Mouse (Mus musculus): Measurements from ENCODE around the gene Plk4. TPM values are rescaled to one million over a fixed set of nuclear protein-coding genes. Genes with fewer than 3 reads are reported as not detected.
"Not testable (repeated sequence)": the region's sequence is repeated elsewhere in the genome, so short reads cannot be mapped to it uniquely, and the experiment has no call there.

Gene Plk4
- polyA plus RNA-seq, 1 experiment from 2014 or later = 72.8 TPM

DNA sequence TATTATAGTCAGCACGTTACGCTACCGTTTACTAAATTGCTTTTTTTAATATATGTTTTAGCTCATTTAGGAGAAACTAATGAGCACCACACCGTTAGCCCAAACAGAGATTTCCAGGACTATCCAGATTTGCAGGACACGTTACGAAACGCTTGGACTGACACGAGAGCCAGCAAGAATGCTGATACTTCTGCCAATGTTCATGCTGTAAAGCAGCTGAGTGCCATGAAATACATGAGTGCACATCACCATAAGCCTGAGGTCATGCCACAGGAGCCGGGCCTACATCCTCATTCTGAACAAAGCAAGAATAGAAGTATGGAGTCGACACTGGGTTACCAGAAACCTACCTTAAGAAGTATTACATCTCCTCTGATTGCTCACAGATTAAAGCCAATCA lies 8.9 kb downstream of the Plk4 start:
- ATAC-seq (replicated peaks; ENCODE audit: low FRiP score) (no peak), DNase-seq (ENCODE audit: low spot score) (no peak)
- Histone ChIP-seq H3K4me3 (ENCODE audit: low read depth, low read length) (no peak overlapping the region), H3K9me3 (ENCODE audit: control insufficient read depth, low read length) (no peaks in the 10 kb centered on the region), H3K27me3 (replicated peaks; ENCODE audit: control insufficient read depth, insufficient read depth, low read length) (no peaks in the 10 kb centered on the region), H3K36me3 (ENCODE audit: control insufficient read depth, insufficient read depth, low read length) (peaks cover 41% of the 10 kb centered on the region), H3K27ac (ENCODE audit: low read depth, low read length) (no peak overlapping the region), H3K4me2 (no peak overlapping the region), H3K4me1 (replicated peaks; ENCODE audit: control insufficient read depth, insufficient read depth, low read length) (no peaks in the 10 kb centered on the region), H3K9ac (ENCODE audit: low read depth, low read length) (no peak overlapping the region)
- 94% methylated on average over 10 of the region's 10 CpGs for WGBS

DNA sequence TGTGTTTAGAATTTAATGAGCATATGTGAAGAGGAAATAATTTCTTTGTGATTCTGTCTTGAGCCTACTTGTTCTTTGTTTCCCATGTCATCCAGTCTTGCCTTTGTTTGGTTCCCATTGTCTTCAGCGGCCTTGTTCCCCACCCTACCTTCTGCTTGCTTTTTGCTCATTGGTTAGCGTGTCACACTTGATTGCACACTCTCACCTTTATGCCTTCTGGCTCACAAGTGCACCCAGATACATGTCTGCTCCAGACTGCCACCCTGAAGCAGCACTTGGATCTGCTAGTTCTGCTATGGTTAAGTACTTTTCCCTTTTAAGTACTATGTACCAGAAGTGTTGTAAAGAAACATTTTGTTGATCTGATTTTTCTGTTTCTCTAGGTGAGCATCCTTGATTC lies 10.1 kb downstream of the Plk4 start:
- no peaks in the 10 kb centered on the region for H3K4me1 ChIP-seq (replicated peaks; ENCODE audit: control insufficient read depth, insufficient read depth, low read length)
- no peak overlapping the region for H3K9ac ChIP-seq (ENCODE audit: low read depth, low read length)
- no peak overlapping the region for H3K27ac ChIP-seq (ENCODE audit: low read depth, low read length)
- 86% methylated on average over 2 of the region's 2 CpGs for WGBS
- H3K27me3 ChIP-seq (replicated peaks; ENCODE audit: control insufficient read depth, insufficient read depth, low read length) = no peaks in the 10 kb centered on the region
- ATAC-seq (replicated peaks; ENCODE audit: low FRiP score) (no peak), DNase-seq (ENCODE audit: low spot score) (no peak)
- H3K4me2 ChIP-seq = no peak overlapping the region
- no peak overlapping the region for H3K4me3 ChIP-seq (ENCODE audit: low read depth, low read length)
- H3K9me3 ChIP-seq (ENCODE audit: control insufficient read depth, low read length) = no peaks in the 10 kb centered on the region
- peaks cover 42% of the 10 kb centered on the region for H3K36me3 ChIP-seq (ENCODE audit: control insufficient read depth, insufficient read depth, low read length)

DNA sequence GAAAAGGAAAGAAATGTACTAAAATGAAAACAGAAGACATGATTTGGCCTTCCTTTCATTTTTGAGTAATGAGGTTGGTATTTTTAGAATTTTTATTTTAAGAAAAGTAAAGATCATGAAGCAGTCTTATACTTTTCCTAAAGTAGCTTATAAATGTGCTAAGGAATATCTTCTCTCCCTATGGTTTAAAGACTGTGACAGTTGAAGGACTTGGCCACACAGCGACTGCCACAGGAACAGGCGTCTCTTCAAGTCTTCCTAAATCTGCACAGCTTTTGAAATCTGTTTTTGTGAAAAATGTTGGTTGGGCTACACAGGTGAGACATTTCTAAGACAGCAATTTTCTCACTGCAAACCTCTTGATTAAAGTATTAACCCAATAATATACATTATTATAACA lies 13.5 kb downstream of the Plk4 start:
- no peak for DNase-seq (ENCODE audit: low spot score)
- Histone ChIP-seq H3K4me1 (replicated peaks; ENCODE audit: control insufficient read depth, insufficient read depth, low read length) (no peaks in the 10 kb centered on the region), H3K27ac (ENCODE audit: low read depth, low read length) (no peak overlapping the region), H3K36me3 (ENCODE audit: control insufficient read depth, insufficient read depth, low read length) (peaks cover 36% of the 10 kb centered on the region), H3K4me3 (ENCODE audit: low read depth, low read length) (no peak overlapping the region), H3K27me3 (replicated peaks; ENCODE audit: control insufficient read depth, insufficient read depth, low read length) (no peaks in the 10 kb centered on the region), H3K9me3 (ENCODE audit: control insufficient read depth, low read length) (no peaks in the 10 kb centered on the region), H3K4me2 (no peak overlapping the region), H3K9ac (ENCODE audit: low read depth, low read length) (no peak overlapping the region)
- no peak for ATAC-seq (replicated peaks; ENCODE audit: low FRiP score)
- 93% methylated on average over 2 of the region's 2 CpGs for WGBS

- not testable (repeated sequence) for H3K4me1 ChIP-seq (replicated peaks; ENCODE audit: control insufficient read depth, insufficient read depth, low read length); DNase-seq (ENCODE audit: low spot score); H3K36me3 ChIP-seq (ENCODE audit: control insufficient read depth, insufficient read depth, low read length); H3K9me3 ChIP-seq (ENCODE audit: control insufficient read depth, low read length); H3K27me3 ChIP-seq (replicated peaks; ENCODE audit: control insufficient read depth, insufficient read depth, low read length); H3K27ac ChIP-seq (ENCODE audit: low read depth, low read length); ATAC-seq (replicated peaks; ENCODE audit: low FRiP score)
- Histone ChIP-seq H3K9ac (ENCODE audit: low read depth, low read length) (peak overlapping the region; percentile 46; the same call in 1 of the 2 replicates), H3K4me3 (ENCODE audit: low read depth, low read length) (peak overlapping the region; percentile 56), H3K4me2 (peak overlapping the region; percentile 68)
- WGBS = 88% methylated on average over 5 of the region's 6 CpGs
Observed at GRCm38 (mm10) chr3:40845521-40845920, 45.7 kb downstream of the Plk4 start.

DNA sequence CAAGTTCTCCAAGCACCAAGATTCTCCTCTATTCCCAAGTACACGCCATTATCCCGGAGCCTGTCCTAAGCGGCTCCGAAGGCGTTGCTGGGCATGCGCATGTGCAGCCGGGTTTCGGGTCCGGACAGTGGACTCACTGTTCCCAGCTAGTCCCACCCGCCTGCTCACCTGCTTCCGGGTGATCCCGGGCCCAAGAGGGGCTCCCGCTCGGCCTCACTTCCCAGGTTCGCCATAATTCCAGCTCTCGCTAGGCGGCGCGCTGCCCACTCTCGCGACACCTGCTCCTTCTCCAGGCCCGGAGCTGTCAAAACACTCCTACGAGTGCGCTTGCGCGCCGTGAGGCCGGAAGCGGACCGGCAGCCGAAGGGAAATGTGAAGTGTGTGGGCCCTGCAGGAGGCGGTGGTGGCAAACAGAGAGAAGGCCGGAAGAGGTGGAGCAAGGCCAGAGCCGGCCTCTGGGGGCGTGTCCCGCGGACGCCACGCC lies 46.7 kb downstream of the Plk4 start, which contains the start of gene Mfsd8:
Mfsd8 (minus strand) TSS at position 414 of the 484 bp plus-strand sequence.
- H3K9me3 ChIP-seq (ENCODE audit: control insufficient read depth, low read length); H3K27me3 ChIP-seq (replicated peaks; ENCODE audit: control insufficient read depth, insufficient read depth, low read length); H3K36me3 ChIP-seq (ENCODE audit: control insufficient read depth, insufficient read depth, low read length); H3K4me1 ChIP-seq (replicated peaks; ENCODE audit: control insufficient read depth, insufficient read depth, low read length): not testable (repeated sequence)
- WGBS = under 1% methylated on average over 38 of the region's 39 CpGs
- peak within 1 kb of the TSS; percentile 68 for H3K4me2 ChIP-seq
- H3K4me3 ChIP-seq (ENCODE audit: low read depth, low read length) = peak within 1 kb of the TSS; percentile 56
- ATAC-seq (replicated peaks; ENCODE audit: low FRiP score) (peak; percentile 98), DNase-seq (ENCODE audit: low spot score) (peak; percentile 93)
- peak within 1 kb of the TSS; percentile 52 for H3K27ac ChIP-seq (ENCODE audit: low read depth, low read length)
- peak within 1 kb of the TSS; percentile 75 for H3K9ac ChIP-seq (ENCODE audit: low read depth, low read length)

DNA sequence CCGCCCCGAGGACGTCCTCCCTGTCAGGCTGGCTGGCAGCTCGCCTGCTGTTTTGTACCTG lies 47.0 kb downstream of the Plk4 start, which contains the start of gene Abhd18:
Abhd18 (plus strand) TSS at position 14 of the 61 bp plus-strand sequence.
- not testable (repeated sequence) for H3K36me3 ChIP-seq (ENCODE audit: control insufficient read depth, insufficient read depth, low read length); H3K9me3 ChIP-seq (ENCODE audit: control insufficient read depth, low read length); H3K4me1 ChIP-seq (replicated peaks; ENCODE audit: control insufficient read depth, insufficient read depth, low read length); H3K27me3 ChIP-seq (replicated peaks; ENCODE audit: control insufficient read depth, insufficient read depth, low read length); DNase-seq (ENCODE audit: low spot score); ATAC-seq (replicated peaks; ENCODE audit: low FRiP score)
- WGBS = no CpG with 5 or more reads among the region's 4 CpGs
- Histone ChIP-seq H3K27ac (ENCODE audit: low read depth, low read length) (peak within 1 kb of the TSS; percentile 52), H3K4me2 (peak within 1 kb of the TSS; percentile 68), H3K9ac (ENCODE audit: low read depth, low read length) (peak within 1 kb of the TSS; percentile 75), H3K4me3 (ENCODE audit: low read depth, low read length) (peak within 1 kb of the TSS; percentile 56)

DNA sequence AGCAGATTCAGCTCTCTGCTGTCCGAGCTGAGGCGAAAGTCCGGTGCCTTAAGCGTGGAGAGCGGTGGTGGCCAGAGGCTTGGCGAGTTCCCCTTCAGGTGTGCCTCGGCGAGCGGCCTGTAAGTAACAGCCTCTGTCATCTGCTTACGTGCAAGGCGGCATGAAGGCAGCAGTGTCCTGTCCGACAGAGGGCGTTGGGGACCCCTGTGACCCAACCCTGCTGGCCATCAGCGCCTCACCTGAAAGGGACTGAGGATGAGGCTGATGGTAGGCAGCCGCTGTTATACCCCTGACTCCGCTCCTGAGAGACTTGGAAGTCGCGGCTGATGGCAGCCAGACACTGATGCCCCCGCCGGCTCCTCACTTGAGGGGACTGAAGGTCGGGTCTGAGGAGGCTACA lies 47.2 kb downstream of the Plk4 start:
- Histone ChIP-seq H3K9ac (ENCODE audit: low read depth, low read length) (peak overlapping the region; percentile 57), H3K4me2 (peak overlapping the region; percentile 62), H3K4me3 (ENCODE audit: low read depth, low read length) (peak overlapping the region; percentile 56)
- 3% methylated on average over 16 of the region's 21 CpGs for WGBS
- DNase-seq (ENCODE audit: low spot score) = peak; percentile 68
- H3K36me3 ChIP-seq (ENCODE audit: control insufficient read depth, insufficient read depth, low read length); H3K27me3 ChIP-seq (replicated peaks; ENCODE audit: control insufficient read depth, insufficient read depth, low read length); H3K27ac ChIP-seq (ENCODE audit: low read depth, low read length); H3K9me3 ChIP-seq (ENCODE audit: control insufficient read depth, low read length); H3K4me1 ChIP-seq (replicated peaks; ENCODE audit: control insufficient read depth, insufficient read depth, low read length): not testable (repeated sequence)
- peak; percentile 69 for ATAC-seq (replicated peaks; ENCODE audit: low FRiP score)

DNA sequence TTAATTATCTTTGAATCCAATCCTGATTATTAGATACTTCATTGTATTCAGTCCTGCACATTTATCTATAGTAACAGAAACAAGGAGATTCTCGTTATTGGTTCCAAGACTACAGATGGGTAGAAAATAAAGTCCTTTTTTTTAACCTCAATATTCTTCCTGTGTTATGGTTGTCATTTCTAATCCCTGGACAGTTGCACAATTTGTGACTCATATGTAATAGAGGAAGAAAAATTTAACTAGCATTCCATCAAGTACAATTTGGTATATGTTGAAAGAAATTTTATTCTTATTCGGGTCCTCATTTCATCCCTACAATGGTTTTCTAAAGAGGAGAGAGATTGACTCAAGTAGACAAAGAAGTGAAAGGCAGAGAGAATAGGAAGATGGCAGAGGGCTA lies 48.1 kb downstream of the Plk4 start:
- not testable (repeated sequence) for H3K4me1 ChIP-seq (replicated peaks; ENCODE audit: control insufficient read depth, insufficient read depth, low read length); H3K9ac ChIP-seq (ENCODE audit: low read depth, low read length); H3K36me3 ChIP-seq (ENCODE audit: control insufficient read depth, insufficient read depth, low read length); H3K9me3 ChIP-seq (ENCODE audit: control insufficient read depth, low read length); ATAC-seq (replicated peaks; ENCODE audit: low FRiP score); H3K27ac ChIP-seq (ENCODE audit: low read depth, low read length); H3K4me3 ChIP-seq (ENCODE audit: low read depth, low read length); DNase-seq (ENCODE audit: low spot score); H3K27me3 ChIP-seq (replicated peaks; ENCODE audit: control insufficient read depth, insufficient read depth, low read length)
- WGBS = 84% methylated on average over 2 of the region's 2 CpGs
- H3K4me2 ChIP-seq = peak overlapping the region; percentile 62

GRCm38 (mm10) chr3:40853123-40853738 lies 53.4 kb downstream of the Plk4 start:
- H3K27ac ChIP-seq (ENCODE audit: low read depth, low read length); H3K9me3 ChIP-seq (ENCODE audit: control insufficient read depth, low read length); H3K27me3 ChIP-seq (replicated peaks; ENCODE audit: control insufficient read depth, insufficient read depth, low read length); ATAC-seq (replicated peaks; ENCODE audit: low FRiP score); H3K4me2 ChIP-seq; H3K36me3 ChIP-seq (ENCODE audit: control insufficient read depth, insufficient read depth, low read length); H3K9ac ChIP-seq (ENCODE audit: low read depth, low read length); DNase-seq (ENCODE audit: low spot score); H3K4me1 ChIP-seq (replicated peaks; ENCODE audit: control insufficient read depth, insufficient read depth, low read length); H3K4me3 ChIP-seq (ENCODE audit: low read depth, low read length): not testable (repeated sequence)
- 86% methylated on average over 3 of the region's 3 CpGs for WGBS

Data from liver, embryonic 11.5 days (tissue).